Mouse (Mus musculus): ENCODE results near the gene Tspan33.
"Not testable (repeated sequence)": the region's sequence is repeated elsewhere in the genome, so short reads cannot be mapped to it uniquely, and the experiment has no call there.

The Tspan33 gene

GRCm38 (mm10) chr6:29753336-29753735, 59.3 kb downstream of the Tspan33 start:
- no peak for DNase-seq (ENCODE audit: low read depth, low spot score)

- DNase-seq (ENCODE audit: low read depth, low spot score) = no peak
These were observed 62.0 kb downstream of the Tspan33 start for GRCm38 (mm10) chr6:29756001-29756400.

- no peak for DNase-seq (ENCODE audit: low read depth, low spot score)
These were observed 62.5 kb downstream of the Tspan33 start for GRCm38 (mm10) chr6:29756476-29756875.

- DNase-seq (ENCODE audit: low read depth, low spot score) = peak; percentile 57
These were observed 64.4 kb downstream of the Tspan33 start for GRCm38 (mm10) chr6:29758417-29758816.

GRCm38 (mm10) chr6:29759012-29759679, 65.1 kb downstream of the Tspan33 start:
- no peak for DNase-seq (ENCODE audit: low read depth, low spot score)

GRCm38 (mm10) chr6:29760397-29760796, 66.4 kb downstream of the Tspan33 start:
- not testable (repeated sequence) for DNase-seq (ENCODE audit: low read depth, low spot score)

- DNase-seq (ENCODE audit: low read depth, low spot score) = no peak
These were observed 67.3 kb downstream of the Tspan33 start for GRCm38 (mm10) chr6:29761282-29761681.

GRCm38 (mm10) chr6:29762524-29762923, 68.5 kb downstream of the Tspan33 start:
- no peak for DNase-seq (ENCODE audit: low read depth, low spot score)

- DNase-seq (ENCODE audit: low read depth, low spot score) = no peak
These were observed 72.9 kb downstream of the Tspan33 start for GRCm38 (mm10) chr6:29766874-29767273.
